Mouse (Mus musculus): ENCODE measurements at regions not wholly inside any gene's neighbourhood (a gene's known extent, or its start where the extent isn't known, plus 50 kb on each side); places are given as distances from the start of the nearest gene placed in this dataset.

DNA sequence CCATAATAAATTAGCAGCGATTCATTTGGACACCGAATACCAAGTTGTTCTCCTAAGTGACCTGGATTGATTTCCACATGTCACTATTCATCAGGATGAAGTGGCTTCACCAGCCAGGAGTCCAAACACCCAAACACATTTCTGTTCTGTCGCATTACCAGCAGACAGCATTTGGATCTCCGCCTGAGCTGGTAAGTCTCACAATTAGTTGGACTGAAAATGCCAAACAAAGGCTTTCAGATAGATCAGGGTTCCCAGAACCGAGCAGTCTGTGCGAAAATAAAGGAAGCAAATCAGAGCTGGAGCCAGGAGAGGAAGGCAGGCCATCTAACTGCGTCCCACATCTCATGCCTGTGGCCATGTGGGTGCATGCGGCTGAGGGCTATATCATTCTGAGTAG is 251.5 kb upstream of the Eef2kmt start:
- TF ChIP-seq CTCF (IDR thresholded peaks at IDR 0.05; ENCODE audit: control insufficient read depth, insufficient read depth, insufficient replicate concordance, low read depth, low read length), result no peak
- TF ChIP-seq POLR2A (IDR thresholded peaks at IDR 0.05; ENCODE audit: control insufficient read depth, low read depth, low read length), result no peak

All from testis, adult 2 months (tissue).